Mouse (Mus musculus) heart, adult 2 months (tissue): ENCODE results near the gene Zbtb4.

Experiments used
- CTCF ChIP-seq: fragments of 200-600 bp; IDR thresholded peaks from 2 replicates; pipeline ENCODE4 v1.8.1; 2022; ENCODE audit warnings: antibody characterized with exemption, mild to moderate bottlenecking, moderate library complexity
- EP300 ChIP-seq: fragments of 200-500 bp; IDR thresholded peaks from 2 replicates; pipeline ENCODE4 v1.6.1; 2011; ENCODE audit warnings: low read depth, low read length, control low read depth; ENCODE audit not compliant: insufficient read depth

GRCm38 (mm10) chr11:69795168-69795982 lies 29.7 kb downstream of the Zbtb4 start, which contains the start of gene Chrnb1:
- peak; percentile 28 for TF ChIP-seq CTCF
- TF ChIP-seq EP300, result no peak
